Mouse (Mus musculus): ENCODE data around the gene Mvd. TPM values are rescaled to one million over a fixed set of nuclear protein-coding genes. Genes with fewer than 3 reads are reported as not detected.

The Mvd gene
- polyA plus RNA-seq, 1 experiment: 6.3 TPM

GRCm38 (mm10) chr8:122461473-122462148 lies 18.4 kb upstream of the Mvd start:
- TF ChIP-seq POLR2A (IDR thresholded peaks at IDR 0.05; ENCODE audit: borderline replicate concordance, control insufficient read depth, low read depth, low read length) (no peak), CTCF (IDR thresholded peaks at IDR 0.05; ENCODE audit: control insufficient read depth, insufficient read depth, low read length) (no peak)
- Histone ChIP-seq H3K4me3 (replicated peaks; ENCODE audit: control insufficient read depth, low read depth, low read length) (no peak overlapping the region), H3K4me1 (ENCODE audit: control insufficient read depth, insufficient read depth, low read length) (peaks cover 6% of the 10 kb centered on the region; the same call in 1 of the 2 replicates), H3K27ac (ENCODE audit: control insufficient read depth, insufficient read depth, low read depth, low read length, poor library complexity) (no peak overlapping the region)
- 58% methylated on average over 11 of the region's 11 CpGs for WGBS

GRCm38 (mm10) chr8:122460524-122461472 lies 17.6 kb upstream of the Mvd start, which contains the start of gene Snai3:
Gene Snai3 (minus strand): TSS chr8:122460733.
- peak within 1 kb of the TSS; percentile 11 for H3K4me3 ChIP-seq (replicated peaks; ENCODE audit: control insufficient read depth, low read depth, low read length)
- WGBS: 6% methylated on average over 56 of the region's 56 CpGs
- TF ChIP-seq CTCF (IDR thresholded peaks at IDR 0.05; ENCODE audit: control insufficient read depth, insufficient read depth, low read length) (no peak), POLR2A (IDR thresholded peaks at IDR 0.05; ENCODE audit: borderline replicate concordance, control insufficient read depth, low read depth, low read length) (peak; percentile 6; the same call in 1 of the 2 replicates)

GRCm38 (mm10) chr8:122459990-122460389 lies 16.8 kb upstream of the Mvd start:
- Histone ChIP-seq H3K27ac (ENCODE audit: control insufficient read depth, insufficient read depth, low read depth, low read length, poor library complexity) (no peak overlapping the region), H3K4me1 (ENCODE audit: control insufficient read depth, insufficient read depth, low read length) (peaks cover 6% of the 10 kb centered on the region; the same call in 1 of the 2 replicates), H3K4me3 (replicated peaks; ENCODE audit: control insufficient read depth, low read depth, low read length) (no peak overlapping the region)
- TF ChIP-seq CTCF (IDR thresholded peaks at IDR 0.05; ENCODE audit: control insufficient read depth, insufficient read depth, low read length): no peak
- WGBS: 14% methylated on average over 7 of the region's 7 CpGs

More at GRCm38 (mm10) chr8:122460524-122461472, 17.6 kb upstream of the Mvd start, which contains the start of gene Snai3:
- Histone ChIP-seq H3K27ac (ENCODE audit: control insufficient read depth, insufficient read depth, low read depth, low read length, poor library complexity) (no peak within 1 kb of the TSS), H3K4me1 (ENCODE audit: control insufficient read depth, insufficient read depth, low read length) (peaks cover 6% of the 10 kb centered on the region; the same call in 1 of the 2 replicates)

GRCm38 (mm10) chr8:122459218-122459900 lies 16.1 kb upstream of the Mvd start:
- 35% methylated on average over 6 of the region's 6 CpGs for WGBS
- Histone ChIP-seq H3K4me1 (ENCODE audit: control insufficient read depth, insufficient read depth, low read length) (peaks cover 6% of the 10 kb centered on the region; the same call in 1 of the 2 replicates), H3K4me3 (replicated peaks; ENCODE audit: control insufficient read depth, low read depth, low read length) (no peak overlapping the region), H3K27ac (ENCODE audit: control insufficient read depth, insufficient read depth, low read depth, low read length, poor library complexity) (no peak overlapping the region)
- TF ChIP-seq POLR2A (IDR thresholded peaks at IDR 0.05; ENCODE audit: borderline replicate concordance, control insufficient read depth, low read depth, low read length) (no peak), CTCF (IDR thresholded peaks at IDR 0.05; ENCODE audit: control insufficient read depth, insufficient read depth, low read length) (peak; percentile 21; the same call in 1 of the 2 replicates)

- TF ChIP-seq CTCF (IDR thresholded peaks at IDR 0.05; ENCODE audit: control insufficient read depth, insufficient read depth, low read length): no peak
- no peak for TF ChIP-seq POLR2A (IDR thresholded peaks at IDR 0.05; ENCODE audit: borderline replicate concordance, control insufficient read depth, low read depth, low read length)
- peaks cover 2% of the 10 kb centered on the region; the same call in 1 of the 2 replicates for H3K4me1 ChIP-seq (ENCODE audit: control insufficient read depth, insufficient read depth, low read length)
- no peak overlapping the region for H3K27ac ChIP-seq (ENCODE audit: control insufficient read depth, insufficient read depth, low read depth, low read length, poor library complexity)
- WGBS: 77% methylated on average over 11 of the region's 11 CpGs
- H3K4me3 ChIP-seq (replicated peaks; ENCODE audit: control insufficient read depth, low read depth, low read length): no peak overlapping the region
Observed at GRCm38 (mm10) chr8:122457171-122457570, 13.9 kb upstream of the Mvd start.

- TF ChIP-seq POLR2A (IDR thresholded peaks at IDR 0.05; ENCODE audit: borderline replicate concordance, control insufficient read depth, low read depth, low read length) (no peak), CTCF (IDR thresholded peaks at IDR 0.05; ENCODE audit: control insufficient read depth, insufficient read depth, low read length) (no peak)
- Histone ChIP-seq H3K4me3 (replicated peaks; ENCODE audit: control insufficient read depth, low read depth, low read length) (no peak overlapping the region), H3K27ac (ENCODE audit: control insufficient read depth, insufficient read depth, low read depth, low read length, poor library complexity) (no peak overlapping the region), H3K4me1 (ENCODE audit: control insufficient read depth, insufficient read depth, low read length) (no peaks in the 10 kb centered on the region; the same call in 1 of the 2 replicates)
- WGBS: 46% methylated on average over 6 of the region's 6 CpGs
Observed at GRCm38 (mm10) chr8:122454409-122454808, 11.2 kb upstream of the Mvd start.

GRCm38 (mm10) chr8:122452154-122452553 lies 8.9 kb upstream of the Mvd start:
- Histone ChIP-seq H3K27ac (ENCODE audit: control insufficient read depth, insufficient read depth, low read depth, low read length, poor library complexity) (no peak overlapping the region), H3K4me1 (ENCODE audit: control insufficient read depth, insufficient read depth, low read length) (no peaks in the 10 kb centered on the region; the same call in 1 of the 2 replicates), H3K4me3 (replicated peaks; ENCODE audit: control insufficient read depth, low read depth, low read length) (no peak overlapping the region)
- WGBS: 86% methylated on average over 10 of the region's 10 CpGs
- no peak for TF ChIP-seq POLR2A (IDR thresholded peaks at IDR 0.05; ENCODE audit: borderline replicate concordance, control insufficient read depth, low read depth, low read length)
- no peak for TF ChIP-seq CTCF (IDR thresholded peaks at IDR 0.05; ENCODE audit: control insufficient read depth, insufficient read depth, low read length)

Measured in bone marrow, adult 2 months (tissue).